Mouse (Mus musculus): ENCODE data around the gene Gm4177.
"Not testable (repeated sequence)": the region's sequence is repeated elsewhere in the genome, so short reads cannot be mapped to it uniquely, and the experiment has no call there.

Gm4177 gene

DNA sequence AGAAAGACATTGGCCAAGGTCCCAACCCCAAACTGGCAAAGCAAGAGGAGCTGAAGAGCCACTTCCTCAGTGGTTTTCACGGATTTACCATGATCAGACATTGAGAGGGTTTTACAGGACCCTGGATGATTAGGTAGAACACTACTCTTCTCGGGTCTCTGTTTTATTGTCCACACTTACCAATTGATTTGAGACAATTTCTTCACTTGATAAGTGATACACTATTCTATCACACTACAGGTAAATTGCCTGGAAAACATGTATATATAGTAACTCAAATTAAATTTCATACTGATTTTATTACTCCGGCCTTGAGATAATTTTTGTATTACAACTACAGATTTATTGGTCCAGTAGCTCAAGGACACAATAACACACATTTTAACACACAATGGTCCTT lies at the start of gene Gm4177:
Gene Gm4177, minus strand, starts transcription at position 101 of the 400 bp plus-strand sequence.
- DNase-seq (ENCODE audit: low spot score): not testable (repeated sequence)

DNA sequence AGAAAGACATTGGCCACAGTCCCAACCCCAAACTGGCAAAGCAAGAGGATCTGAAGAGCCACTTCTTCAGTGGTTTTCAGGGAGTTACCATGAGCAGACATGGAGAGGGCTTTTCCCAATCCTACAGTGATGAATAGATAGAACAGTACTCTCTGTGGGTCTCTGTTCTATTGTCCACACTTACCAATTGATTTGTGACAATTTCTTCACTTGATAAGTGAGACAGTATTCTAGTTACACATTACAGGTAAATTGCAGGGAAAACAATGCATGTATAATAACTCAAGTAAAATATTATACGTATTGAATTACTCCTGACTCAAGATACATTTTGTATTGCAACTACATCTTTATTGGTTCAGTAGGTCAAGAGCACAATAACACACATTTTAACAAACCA lies 47.6 kb upstream of the Gm4177 start, which contains the start of gene Gm5725:
Gene Gm5725, minus strand, starts transcription at position 101 of the 400 bp plus-strand sequence.
- not testable (repeated sequence) for DNase-seq (ENCODE audit: low spot score)

DNA sequence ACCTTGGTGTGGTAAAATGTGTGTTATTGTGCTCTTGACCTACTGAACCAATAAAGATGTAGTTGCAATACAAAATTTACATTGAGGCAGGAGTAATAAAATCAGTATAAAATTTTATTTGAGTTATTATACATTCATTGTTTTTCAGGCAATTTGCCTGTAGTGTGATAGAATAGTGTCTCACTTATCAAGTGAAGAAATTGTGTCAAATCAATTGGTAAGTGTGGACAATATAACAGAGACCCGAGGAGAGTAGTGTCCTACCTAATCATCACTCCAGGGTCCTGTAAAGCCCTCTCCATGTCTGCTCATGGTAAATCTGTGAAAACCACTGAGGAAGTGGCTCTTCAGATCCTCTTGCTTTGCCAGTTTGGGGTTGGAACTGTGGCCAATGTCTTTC lies 35.5 kb upstream of the Gm4177 start, which contains the start of gene Vmn1r135:
Gene Vmn1r135, plus strand, starts transcription at position 301 of the 400 bp plus-strand sequence.
- not testable (repeated sequence) for DNase-seq (ENCODE audit: low spot score)

DNA sequence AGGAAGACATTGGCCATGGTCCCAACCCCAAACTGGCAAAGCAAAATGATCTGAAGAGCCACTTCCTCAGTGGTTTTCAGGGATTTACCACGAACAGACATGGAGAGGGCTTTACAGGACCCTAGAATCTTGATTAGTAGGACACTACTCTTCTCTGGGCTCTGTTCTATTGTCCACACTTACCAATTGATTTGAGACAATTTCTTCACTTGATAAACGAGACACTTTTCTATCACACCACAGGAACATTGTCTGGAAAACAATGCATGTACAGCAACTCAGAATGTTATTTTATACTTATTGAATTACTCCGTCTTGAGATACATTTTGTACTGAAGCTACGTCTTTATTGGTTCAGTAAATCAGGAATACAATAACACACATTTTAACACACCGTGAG lies 35.2 kb downstream of the Gm4177 start, which contains the start of gene Gm4175:
Gene Gm4175, minus strand, starts transcription at position 101 of the 400 bp plus-strand sequence.
- DNase-seq (ENCODE audit: low spot score): not testable (repeated sequence)

Measured in embryo, embryonic 10.5 days (tissue).